Mouse (Mus musculus) ES-E14 (cell line): ENCODE measurements around the gene Chrm4.

Experiments
- CHD2 ChIP-seq: IDR thresholded peaks from 2 replicates; pipeline ENCODE4 v1.6.1; 2014; ENCODE audit warnings: mild to moderate bottlenecking, low read depth, low read length, inconsistent platforms
- HCFC1 ChIP-seq: IDR thresholded peaks from 2 replicates; pipeline ENCODE4 v1.6.1; 2012; ENCODE audit warnings: low read length, inconsistent platforms, borderline replicate concordance; ENCODE audit not compliant: insufficient read depth
- ZNF384 ChIP-seq: IDR thresholded peaks from 2 replicates; pipeline ENCODE4 v1.6.1; 2012; ENCODE audit warnings: low read depth, low read length, inconsistent platforms

GRCm38 (mm10) chr2:91973416-91974135, 46.5 kb downstream of the Chrm4 start:
- TF ChIP-seq CHD2 = no peak
- TF ChIP-seq HCFC1 = no peak
- TF ChIP-seq ZNF384 = no peak
